Mouse (Mus musculus) CH12.LX (cell line): Measurements from ENCODE around the gene Prdm10.

Source experiments
- CTCF ChIP-seq, 2 experiments: IDR thresholded peaks in 1 of 2; conservative IDR thresholded peaks in 1 of 2; 2 replicates each; pipeline ENCODE4 v1.5.1; 2011 to 2012; ENCODE audit warnings: low read depth in 2 of 2, low read length in 2 of 2, improper control_type of control experiment in 1 of 2, inconsistent platforms in 1 of 2, mild to moderate bottlenecking in 1 of 2, moderate library complexity in 1 of 2
- JUND ChIP-seq: conservative IDR thresholded peaks from 2 replicates; pipeline ENCODE4 v1.6.1; 2011; ENCODE audit warnings: low read depth, low read length, improper control_type of control experiment
- MAX ChIP-seq: IDR thresholded peaks from 2 replicates; pipeline ENCODE4 v1.6.1; 2011; ENCODE audit warnings: low read length, improper control_type of control experiment
- NELFE ChIP-seq: IDR thresholded peaks from 2 replicates; pipeline ENCODE4 v1.6.1; 2011; ENCODE audit warnings: low read depth, low read length, improper control_type of control experiment
- POLR2A ChIP-seq: IDR thresholded peaks from 2 replicates; pipeline ENCODE4 v1.6.1; 2011; ENCODE audit warnings: low read depth, mild to moderate bottlenecking, improper control_type of control experiment, low read length
- TBP ChIP-seq: conservative IDR thresholded peaks from 2 replicates; pipeline ENCODE4 v1.6.1; 2011; ENCODE audit warnings: low read depth, low read length, improper control_type of control experiment
- ZC3H11A ChIP-seq: IDR thresholded peaks from 2 replicates; pipeline ENCODE4 v1.6.1; 2012; ENCODE audit warnings: low read depth, mild to moderate bottlenecking, inconsistent platforms, low read length, improper control_type of control experiment

- TF ChIP-seq POLR2A (no peak), CTCF (conservative IDR thresholded peaks at IDR 0.05 in 1 of 2, IDR thresholded peaks at IDR 0.05 in 1 of 2; ENCODE audit: low read depth in 2 of 2, low read length in 2 of 2) (no peak), MAX (no peak), ZC3H11A (no peak), TBP (no peak), JUND (no peak), NELFE (no peak)
These were observed 24.8 kb downstream of the Prdm10 start for GRCm38 (mm10) chr9:31305117-31305516.
